ENCODE assay signal across 14 mouse cellular contexts in genomic region chr4:80475736-80476478, GRCm38 (mm10).
"Had no signal": no experiment of that assay in that cellular context is flagged by ENCODE, and none has a peak within 500 bp of the region (broad histone marks: within the 10 kb centered on the region; RNA-seq: fewer than 3 reads in every experiment).

No protein-coding gene starts in this region.

- H3K36me3 ChIP-seq: limb, embryonic 12.5 days; liver, embryonic 13.5 days; lung, embryonic 15.5 days; midbrain, embryonic 12.5 days; neural tube, embryonic 12.5 days had no signal

- H3K9ac ChIP-seq: limb, embryonic 12.5 days; liver, embryonic 13.5 days; liver, postnatal 0 days; lung, embryonic 15.5 days; midbrain, embryonic 12.5 days; neural tube, embryonic 12.5 days had no signal

- DNase-seq: kidney, adult 8-10 months; kidney, postnatal 25 days; liver; liver, embryonic 13.5 days; liver, postnatal 0 days; lung, postnatal 14 days; right cerebral cortex, postnatal 14 days; thymus, postnatal 36 days had no signal

- H3K4me3 ChIP-seq: limb, embryonic 12.5 days; liver, embryonic 13.5 days; lung, embryonic 15.5 days; megakaryocyte, embryonic 14.5 days; midbrain, embryonic 12.5 days; neural tube, embryonic 12.5 days had no signal

- H3K27ac ChIP-seq: limb, embryonic 12.5 days; liver, embryonic 13.5 days; lung, embryonic 15.5 days; macrophage; midbrain, embryonic 12.5 days; neural tube, embryonic 12.5 days had no signal

- H3K4me2 ChIP-seq: limb, embryonic 12.5 days; liver, embryonic 13.5 days; lung, embryonic 15.5 days; midbrain, embryonic 12.5 days; neural tube, embryonic 12.5 days had no signal

- H3K27me3 ChIP-seq: limb, embryonic 12.5 days; liver, embryonic 13.5 days; lung, embryonic 15.5 days; megakaryocyte, embryonic 14.5 days; midbrain, embryonic 12.5 days; neural tube, embryonic 12.5 days had no signal

- ATAC-seq: liver, postnatal 0 days had no signal

- H3K4me1 ChIP-seq: limb, embryonic 12.5 days; liver, embryonic 13.5 days; lung, embryonic 15.5 days; megakaryocyte, embryonic 14.5 days; midbrain, embryonic 12.5 days; neural tube, embryonic 12.5 days had no signal

- H3K9me3 ChIP-seq: limb, embryonic 12.5 days; liver, embryonic 13.5 days; lung, embryonic 15.5 days; megakaryocyte, embryonic 14.5 days; midbrain, embryonic 12.5 days; neural tube, embryonic 12.5 days had no signal
